Mouse (Mus musculus): Measurements from ENCODE around the gene Homer1. TPM values are rescaled to one million over a fixed set of nuclear protein-coding genes. Genes with fewer than 3 reads are reported as not detected.

The Homer1 gene
- polyA plus RNA-seq, 2 experiments: 3.0 to 3.7 TPM

DNA sequence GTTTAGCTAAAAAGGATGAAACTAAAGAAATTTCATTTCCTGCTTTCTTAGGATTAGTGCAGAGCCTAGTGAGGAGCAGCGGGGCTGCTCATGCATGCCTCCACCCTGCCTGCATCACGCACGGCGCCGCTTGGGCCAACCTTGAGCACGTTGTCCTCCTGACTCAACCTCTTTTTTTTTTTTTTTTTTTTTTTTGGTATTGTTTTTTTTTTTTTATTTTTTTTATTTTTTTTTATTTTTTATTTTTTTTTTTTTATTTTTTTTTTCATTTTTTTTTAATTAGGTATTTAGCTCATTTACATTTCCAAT is 55.8 kb downstream of the Homer1 start:
- H3K4me3 ChIP-seq (ENCODE audit: insufficient read depth in 1 of 2, low read depth in 2 of 2, low read length in 2 of 2): no peak overlapping the region
- H3K9me3 ChIP-seq (ENCODE audit: control insufficient read depth, low read length): no peaks in the 10 kb centered on the region
- no peak overlapping the region for H3K27ac ChIP-seq
- no peak for DNase-seq (ENCODE audit: low read depth in 3 of 3, low spot score in 3 of 3)
- no peak overlapping the region for H3K4me2 ChIP-seq (ENCODE audit: low read depth)
- no peak for TF ChIP-seq EP300 (IDR thresholded peaks at IDR 0.05; ENCODE audit: low read depth)
- TF ChIP-seq CTCF (IDR thresholded peaks at IDR 0.05; ENCODE audit: low read depth): no peak
- H3K27me3 ChIP-seq (ENCODE audit: control insufficient read depth, insufficient read depth, low read length): no peaks in the 10 kb centered on the region
- ATAC-seq (ENCODE audit: insufficient read depth): no peak
- H3K4me1 ChIP-seq (replicated peaks; ENCODE audit: control insufficient read depth in 2 of 2, insufficient read depth in 2 of 2, low read length in 1 of 2): peaks cover 9% of the 10 kb centered on the region in 2 experiments
- H3K9ac ChIP-seq (replicated peaks): no peak overlapping the region
- no peaks in the 10 kb centered on the region; the same call in 1 of the 2 replicates for H3K36me3 ChIP-seq (replicated peaks; ENCODE audit: control insufficient read depth, insufficient read depth, low read depth)
- WGBS (ENCODE audit: insufficient replicate concordance): 85% methylated on average over 6 of the region's 6 CpGs

DNA sequence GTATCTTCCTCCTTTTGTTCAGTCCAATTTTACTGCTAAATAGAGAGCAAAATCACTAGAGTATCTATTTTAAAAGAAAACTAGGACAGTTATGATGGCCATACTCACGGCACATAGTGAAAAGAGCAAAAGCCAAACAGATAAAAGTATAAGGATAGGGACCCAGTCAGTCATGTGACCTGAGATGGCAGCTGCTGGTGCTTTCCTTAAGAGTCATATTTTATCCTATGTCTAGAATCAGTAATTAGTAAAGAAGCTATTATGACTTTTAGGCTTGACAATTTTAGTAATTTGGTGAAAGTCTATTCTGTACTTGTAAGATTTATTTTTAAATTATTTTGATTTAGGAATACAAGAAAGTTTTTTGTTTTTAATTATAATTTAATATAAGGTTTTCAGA is 59.1 kb downstream of the Homer1 start:
- WGBS (ENCODE audit: insufficient replicate concordance): 80% methylated on average over 1 of the region's 1 CpGs
- Histone ChIP-seq H3K27ac (no peak overlapping the region), H3K9ac (replicated peaks) (no peak overlapping the region), H3K27me3 (ENCODE audit: control insufficient read depth, insufficient read depth, low read length) (no peaks in the 10 kb centered on the region), H3K4me3 (ENCODE audit: insufficient read depth in 1 of 2, low read depth in 2 of 2, low read length in 2 of 2) (no peak overlapping the region), H3K4me2 (ENCODE audit: low read depth) (no peak overlapping the region), H3K36me3 (replicated peaks; ENCODE audit: control insufficient read depth, insufficient read depth, low read depth) (no peaks in the 10 kb centered on the region; the same call in 1 of the 2 replicates), H3K4me1 (replicated peaks; ENCODE audit: control insufficient read depth in 2 of 2, insufficient read depth in 2 of 2, low read length in 1 of 2) (no peaks in the 10 kb centered on the region), H3K9me3 (ENCODE audit: control insufficient read depth, low read length) (no peaks in the 10 kb centered on the region)
- no peak for TF ChIP-seq CTCF (IDR thresholded peaks at IDR 0.05; ENCODE audit: low read depth)
- TF ChIP-seq EP300 (IDR thresholded peaks at IDR 0.05; ENCODE audit: low read depth): no peak
- no peak for ATAC-seq (ENCODE audit: insufficient read depth)
- DNase-seq (ENCODE audit: low read depth in 3 of 3, low spot score in 3 of 3): no peak

DNA sequence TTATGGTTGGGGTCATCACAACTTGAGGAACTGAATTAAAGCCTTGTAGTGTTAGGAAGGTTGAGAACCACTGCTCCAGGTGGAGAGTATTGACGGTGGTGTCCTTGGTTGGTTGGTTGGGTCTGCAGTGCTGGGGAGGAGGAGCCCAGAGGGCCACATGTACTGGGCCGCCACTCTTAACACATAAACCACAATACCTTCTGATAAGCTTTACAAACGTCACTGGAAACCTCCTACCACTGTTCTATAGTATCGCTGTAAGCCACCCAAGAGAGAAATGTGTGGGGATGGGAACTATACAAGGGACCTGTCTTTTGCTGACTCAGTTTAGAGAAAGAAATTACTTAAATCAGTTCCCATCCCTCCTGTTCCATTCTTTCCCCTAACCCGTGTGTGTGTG is 68.1 kb downstream of the Homer1 start:
- 36% methylated on average over 5 of the region's 5 CpGs for WGBS (ENCODE audit: insufficient replicate concordance)
- no peak for DNase-seq (ENCODE audit: low read depth in 3 of 3, low spot score in 3 of 3)
- no peak overlapping the region for H3K9ac ChIP-seq (replicated peaks)
- H3K9me3 ChIP-seq (ENCODE audit: control insufficient read depth, low read length): no peaks in the 10 kb centered on the region
- TF ChIP-seq CTCF (IDR thresholded peaks at IDR 0.05; ENCODE audit: low read depth) (no peak), EP300 (IDR thresholded peaks at IDR 0.05; ENCODE audit: low read depth) (no peak)
- no peaks in the 10 kb centered on the region for H3K27me3 ChIP-seq (ENCODE audit: control insufficient read depth, insufficient read depth, low read length)
- no peak overlapping the region for H3K4me3 ChIP-seq (ENCODE audit: insufficient read depth in 1 of 2, low read depth in 2 of 2, low read length in 2 of 2)
- peak; percentile 62; the same call in 1 of the 2 replicates for ATAC-seq (ENCODE audit: insufficient read depth)
- H3K36me3 ChIP-seq (replicated peaks; ENCODE audit: control insufficient read depth, insufficient read depth, low read depth): no peaks in the 10 kb centered on the region
- H3K4me1 ChIP-seq (replicated peaks; ENCODE audit: control insufficient read depth in 2 of 2, insufficient read depth in 2 of 2, low read length in 1 of 2): 0 out of 4 replicates have a peak, but pooled peaks cover 0 to 3% of the 10 kb centered on the region in 2 experiments
- H3K27ac ChIP-seq: no peak overlapping the region
- H3K4me2 ChIP-seq (ENCODE audit: low read depth): no peak overlapping the region

DNA sequence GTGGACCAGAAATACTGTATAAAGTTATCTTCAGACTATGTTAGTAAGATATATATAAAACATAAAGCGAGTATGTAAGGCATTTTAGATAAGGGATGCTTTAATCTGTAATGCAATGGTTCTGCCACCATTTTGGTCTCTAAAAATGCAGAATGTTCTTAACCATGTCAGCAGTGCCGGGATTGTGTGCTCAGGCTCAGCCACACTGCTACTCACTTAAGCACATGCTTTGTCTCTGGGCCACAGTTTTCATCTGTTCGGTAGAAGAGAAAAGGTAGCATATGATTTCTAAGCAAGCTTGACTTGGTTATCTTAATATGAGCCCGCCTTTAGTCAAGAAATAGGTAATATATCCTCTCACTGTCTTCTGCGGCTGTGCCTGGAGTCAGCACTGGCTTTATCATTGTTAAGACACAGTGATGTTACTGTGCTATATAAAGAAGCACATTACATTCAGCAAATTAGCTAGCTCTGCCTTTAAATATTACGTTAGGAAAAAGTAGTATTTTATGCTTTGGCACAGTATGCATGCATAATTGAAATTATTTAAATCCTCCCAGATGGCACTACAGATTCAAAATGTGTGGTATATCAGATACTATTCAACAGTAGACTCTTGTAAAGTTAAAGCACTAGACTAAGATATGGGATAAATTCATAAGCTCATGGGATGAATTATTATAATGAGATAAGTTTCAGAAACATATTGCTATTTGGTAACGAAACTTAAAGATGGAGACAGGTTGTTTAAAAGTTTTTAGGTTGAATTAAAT is 69.6 kb downstream of the Homer1 start:
- Histone ChIP-seq H3K4me3 (ENCODE audit: insufficient read depth in 1 of 2, low read depth in 2 of 2, low read length in 2 of 2) (no peak overlapping the region), H3K36me3 (replicated peaks; ENCODE audit: control insufficient read depth, insufficient read depth, low read depth) (no peaks in the 10 kb centered on the region), H3K9ac (replicated peaks) (no peak overlapping the region), H3K9me3 (ENCODE audit: control insufficient read depth, low read length) (no peaks in the 10 kb centered on the region), H3K4me2 (ENCODE audit: low read depth) (no peak overlapping the region), H3K27ac (no peak overlapping the region), H3K27me3 (ENCODE audit: control insufficient read depth, insufficient read depth, low read length) (no peaks in the 10 kb centered on the region), H3K4me1 (replicated peaks; ENCODE audit: control insufficient read depth in 2 of 2, insufficient read depth in 2 of 2, low read length in 1 of 2) (0 out of 4 replicates have a peak, but pooled peaks cover 0 to 3% of the 10 kb centered on the region in 2 experiments)
- ATAC-seq (ENCODE audit: insufficient read depth) (no peak), DNase-seq (ENCODE audit: low read depth in 3 of 3, low spot score in 3 of 3) (no peak)
- TF ChIP-seq CTCF (IDR thresholded peaks at IDR 0.05; ENCODE audit: low read depth): no peak
- no peak for TF ChIP-seq EP300 (IDR thresholded peaks at IDR 0.05; ENCODE audit: low read depth)
- WGBS (ENCODE audit: insufficient replicate concordance): 75% methylated on average over 7 of the region's 7 CpGs

DNA sequence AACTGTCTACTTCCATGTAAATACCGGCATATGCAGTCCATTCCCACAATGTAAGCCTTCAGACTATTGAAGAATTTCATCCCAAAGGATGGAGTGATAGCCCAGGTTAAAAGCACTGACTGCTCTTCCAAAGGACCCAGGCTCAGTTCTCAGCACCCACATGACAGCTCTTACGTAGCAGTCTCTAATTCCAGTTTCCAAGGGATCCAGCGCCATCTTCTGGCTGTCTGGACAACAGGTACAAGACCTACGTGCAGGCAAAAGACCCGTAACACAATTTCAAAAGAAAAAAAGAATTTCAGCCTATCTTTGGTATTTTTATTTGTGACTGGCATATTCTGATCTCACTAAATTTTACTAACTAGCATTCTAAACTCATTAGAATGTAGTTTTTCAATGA is 75.0 kb downstream of the Homer1 start:
- Histone ChIP-seq H3K9me3 (ENCODE audit: control insufficient read depth, low read length) (no peaks in the 10 kb centered on the region), H3K4me2 (ENCODE audit: low read depth) (no peak overlapping the region), H3K4me3 (ENCODE audit: insufficient read depth in 1 of 2, low read depth in 2 of 2, low read length in 2 of 2) (no peak overlapping the region), H3K36me3 (replicated peaks; ENCODE audit: control insufficient read depth, insufficient read depth, low read depth) (no peaks in the 10 kb centered on the region), H3K4me1 (replicated peaks; ENCODE audit: control insufficient read depth in 2 of 2, insufficient read depth in 2 of 2, low read length in 1 of 2) (peaks cover 8 to 9% of the 10 kb centered on the region in 2 experiments), H3K27me3 (ENCODE audit: control insufficient read depth, insufficient read depth, low read length) (no peaks in the 10 kb centered on the region), H3K27ac (no peak overlapping the region), H3K9ac (replicated peaks) (no peak overlapping the region)
- peak; percentile 23; the same call in 1 of the 2 replicates for TF ChIP-seq CTCF (IDR thresholded peaks at IDR 0.05; ENCODE audit: low read depth)
- no peak for TF ChIP-seq EP300 (IDR thresholded peaks at IDR 0.05; ENCODE audit: low read depth)
- 87% methylated on average over 5 of the region's 5 CpGs for WGBS (ENCODE audit: insufficient replicate concordance)
- ATAC-seq (ENCODE audit: insufficient read depth): no peak
- DNase-seq (ENCODE audit: low read depth in 3 of 3, low spot score in 3 of 3): no peak

Data from liver, embryonic 14.5 days (tissue).